Mouse (Mus musculus) cerebellum, postnatal 14 days (tissue): ENCODE measurements at regions not wholly inside any gene's neighbourhood (a gene's known extent, or its start where the extent isn't known, plus 50 kb on each side); places are given as distances from the start of the nearest gene placed in this dataset.

Source experiments
- DNase-seq, 2 experiments: peaks; one replicate each; pipeline ENCODE4 v3.0.0; 2021; ENCODE audit warnings: mixed read lengths in 2 of 2

GRCm38 (mm10) chr13:105377038-105377437, 66.4 kb upstream of the Htr1a start:
- peak; percentile 54 to 76 for DNase-seq

- no peak for DNase-seq
Measured at GRCm38 (mm10) chr13:105378587-105378986, 64.9 kb upstream of the Htr1a start.

GRCm38 (mm10) chr13:105387016-105387772, 56.2 kb upstream of the Htr1a start:
- DNase-seq, result no peak
